Mouse (Mus musculus) hindbrain, postnatal 0 days (tissue): ENCODE results near the gene Vmp1. TPM values are rescaled to one million over a fixed set of nuclear protein-coding genes. Genes with fewer than 3 reads are reported as not detected.
A peak's percentile ranks its signal among the peaks of the same experiment; 100 is the strongest.

Experiments used
- ATAC-seq: fragments of 200-750 bp; cut with Nextera tagmentation; 2 replicates; pipeline ENCODE4 v1.8.0; 2017; ENCODE audit warnings: mild to moderate bottlenecking, moderate TSS enrichment, moderate library complexity
- DNase-seq: peaks from one replicate; pipeline ENCODE4 v3.0.0-alpha.2; 2015; ENCODE audit warnings: low spot score
- H3K27ac ChIP-seq: fragments of 300-500 bp; sonication (generic); 2 replicates; pipeline ENCODE4 v1.5.1; 2014; ENCODE audit warnings: mild to moderate bottlenecking
- H3K27me3 ChIP-seq: fragments of 300-500 bp; sonication (generic); 2 replicates; pipeline ENCODE4 v1.6.1; 2014; ENCODE audit warnings: low read length, mixed read lengths; ENCODE audit not compliant: insufficient read depth
- H3K36me3 ChIP-seq: fragments of 300-500 bp; sonication (generic); 2 replicates; pipeline ENCODE4 v1.6.1; 2014; ENCODE audit warnings: low read length, mixed read lengths; ENCODE audit not compliant: insufficient read depth
- H3K4me1 ChIP-seq: fragments of 300-500 bp; sonication (generic); 2 replicates; pipeline ENCODE4 v1.6.1; 2014; ENCODE audit warnings: antibody characterized with exemption, low read length, mixed read lengths; ENCODE audit not compliant: insufficient read depth
- H3K4me2 ChIP-seq: fragments of 300-500 bp; sonication (generic); 2 replicates; pipeline ENCODE4 v1.6.1; 2014; ENCODE audit warnings: low read depth, mild to moderate bottlenecking, low read length, moderate library complexity, mixed read lengths
- H3K4me3 ChIP-seq: fragments of 300-500 bp; sonication (generic); 2 replicates; pipeline ENCODE4 v1.5.1; 2014; ENCODE audit warnings: low read length
- H3K9ac ChIP-seq: fragments of 300-500 bp; sonication (generic); replicated peaks from 2 replicates; pipeline ENCODE4 v1.6.1; 2014; ENCODE audit warnings: mild to moderate bottlenecking, low read length, moderate library complexity, mixed read lengths
- H3K9me3 ChIP-seq: fragments of 300-500 bp; sonication (generic); 2 replicates; pipeline ENCODE4 v1.6.1; 2016; ENCODE audit warnings: low read length, mixed read lengths
- CTCF ChIP-seq: IDR thresholded peaks from 2 replicates; pipeline ENCODE4 v1.5.1; 2016; ENCODE audit warnings: antibody characterized with exemption, control low read depth, low read depth
- WGBS: fragments of 180-500 bp; shearing (Covaris S2); extraction: QIAGEN DNeasy Blood & Tissue Kit; methylation state at CpG from one replicate; pipeline ENCODE4 v1.1.7; 2014; 5-methylcytosine and 5-hydroxymethylcytosine counted together
- polyA plus RNA-seq: library from polyadenylated mRNA; unstranded; fragments of >200 nt; fragmentation: Nextera tagmentation; extraction: Ambion mirVana; gene quantifications from 2 replicates; pipeline ENCODE4 v1.2.1, GENCODE M21; 2015
- total RNA-seq: library from RNA; depleted of rRNA; stranded (reverse); fragments of >200 nt; gene quantifications from 2 replicates; pipeline ENCODE4 v1.2.3, GENCODE M21; 2014

The Vmp1 gene
- total and polyA plus RNA-seq, 2 experiments from 2014 or later: 51.6 to 129 TPM

- WGBS: 89% methylated on average over 3 of the region's 3 CpGs
- Histone ChIP-seq H3K27me3 (no peaks in the 10 kb centered on the region), H3K9ac (no peak overlapping the region), H3K9me3 (no peaks in the 10 kb centered on the region), H3K36me3 (no peaks in the 10 kb centered on the region), H3K4me1 (no peaks in the 10 kb centered on the region), H3K4me3 (no peak overlapping the region), H3K27ac (no peak overlapping the region), H3K4me2 (no peak overlapping the region)
- DNase-seq: no peak
- TF ChIP-seq CTCF: no peak
- ATAC-seq: no peak
Measured at GRCm38 (mm10) chr11:86596976-86597375, 86.7 kb downstream of the Vmp1 start.

GRCm38 (mm10) chr11:86596187-86596960 lies 87.3 kb downstream of the Vmp1 start:
- Histone ChIP-seq H3K27me3 (no peaks in the 10 kb centered on the region), H3K9ac (no peak overlapping the region), H3K4me3 (no peak overlapping the region), H3K27ac (no peak overlapping the region), H3K4me1 (no peaks in the 10 kb centered on the region), H3K36me3 (no peaks in the 10 kb centered on the region), H3K4me2 (no peak overlapping the region), H3K9me3 (no peaks in the 10 kb centered on the region)
- TF ChIP-seq CTCF: no peak
- ATAC-seq (no peak), DNase-seq (peak; percentile 45)
- WGBS: 71% methylated on average over 7 of the region's 7 CpGs

DNA sequence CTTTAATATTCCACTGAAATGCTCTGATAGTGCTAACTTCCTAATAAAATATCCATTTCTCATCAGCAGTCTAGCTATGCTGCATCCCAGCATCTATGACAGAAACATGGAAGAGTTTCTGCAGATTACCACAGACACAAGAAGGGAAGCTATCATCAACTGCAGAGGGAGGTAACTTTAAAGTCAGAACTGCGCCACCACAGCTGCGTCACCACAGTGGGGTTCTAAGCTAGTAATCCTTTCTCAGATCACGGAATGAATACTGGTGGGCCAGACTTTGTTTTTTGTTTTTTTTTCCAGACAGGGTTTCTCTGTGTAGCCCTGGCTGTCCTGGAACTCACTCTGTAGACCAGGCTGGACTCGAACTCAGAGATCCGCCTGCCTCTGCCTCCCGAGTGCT lies 88.3 kb downstream of the Vmp1 start:
- WGBS: 93% methylated on average over 6 of the region's 6 CpGs
- no peak for DNase-seq
- no peaks in the 10 kb centered on the region for H3K36me3 ChIP-seq
- H3K4me2 ChIP-seq: no peak overlapping the region
- ATAC-seq: no peak
- H3K4me3 ChIP-seq: no peak overlapping the region
- H3K27ac ChIP-seq: no peak overlapping the region
- H3K9ac ChIP-seq: no peak overlapping the region
- no peaks in the 10 kb centered on the region for H3K9me3 ChIP-seq
- no peak for TF ChIP-seq CTCF
- H3K4me1 ChIP-seq: no peaks in the 10 kb centered on the region
- H3K27me3 ChIP-seq: no peaks in the 10 kb centered on the region

DNA sequence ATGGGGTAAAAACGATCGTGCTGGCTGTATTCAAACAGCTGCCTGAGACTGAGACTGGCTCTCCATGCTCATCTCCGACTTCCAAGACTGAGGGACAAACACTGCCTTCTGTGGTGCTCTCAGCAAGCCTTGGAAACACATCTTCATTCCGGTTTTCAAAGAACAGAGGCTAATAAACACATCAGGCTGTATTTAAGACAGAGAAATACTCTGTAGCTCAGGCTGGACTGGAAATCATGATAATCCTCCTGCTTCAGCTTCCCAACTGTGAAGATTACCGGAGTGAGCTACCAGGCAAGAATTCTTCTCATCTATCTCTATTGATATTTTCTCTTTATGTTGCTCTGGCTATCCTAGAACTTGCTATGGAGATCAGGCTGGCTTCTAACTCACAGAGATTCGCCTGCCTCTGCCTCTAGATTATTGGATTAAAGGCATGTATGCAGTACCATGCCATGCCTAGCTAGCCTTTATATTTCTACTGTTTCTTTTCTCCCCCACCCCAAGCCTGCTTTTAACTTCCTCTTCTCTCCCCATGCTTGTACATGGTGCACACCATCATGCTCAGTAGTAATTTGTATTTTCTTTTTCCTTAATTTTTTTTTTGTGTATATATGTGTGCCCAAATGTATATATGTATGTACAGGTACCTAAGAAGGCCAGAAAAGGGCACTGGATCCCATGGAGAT lies 89.3 kb downstream of the Vmp1 start:
- no peak overlapping the region for H3K4me3 ChIP-seq
- no peak overlapping the region for H3K9ac ChIP-seq
- no peak for DNase-seq
- no peaks in the 10 kb centered on the region for H3K27me3 ChIP-seq
- no peaks in the 10 kb centered on the region for H3K36me3 ChIP-seq
- peak overlapping the region; percentile 15; the same call in 1 of the 2 replicates for H3K27ac ChIP-seq
- H3K4me2 ChIP-seq: no peak overlapping the region
- H3K9me3 ChIP-seq: no peaks in the 10 kb centered on the region
- no peak for ATAC-seq
- 67% methylated on average over 6 of the region's 6 CpGs for WGBS
- TF ChIP-seq CTCF: no peak
- H3K4me1 ChIP-seq: no peaks in the 10 kb centered on the region

- DNase-seq: no peak
- Histone ChIP-seq H3K27me3 (no peaks in the 10 kb centered on the region), H3K4me1 (no peaks in the 10 kb centered on the region), H3K9me3 (no peaks in the 10 kb centered on the region), H3K9ac (no peak overlapping the region), H3K27ac (peak overlapping the region; percentile 17; the same call in 1 of the 2 replicates), H3K4me2 (no peak overlapping the region), H3K4me3 (no peak overlapping the region), H3K36me3 (no peaks in the 10 kb centered on the region)
- WGBS: 68% methylated on average over 5 of the region's 5 CpGs
- TF ChIP-seq CTCF: no peak
- ATAC-seq: no peak
Measured at GRCm38 (mm10) chr11:86593443-86593842, 90.2 kb downstream of the Vmp1 start.

- 30% methylated on average over 3 of the region's 3 CpGs for WGBS
- H3K4me1 ChIP-seq: no peaks in the 10 kb centered on the region
- H3K36me3 ChIP-seq: no peaks in the 10 kb centered on the region
- no peaks in the 10 kb centered on the region for H3K9me3 ChIP-seq
- DNase-seq: peak; percentile 34
- no peak for ATAC-seq
- no peak overlapping the region for H3K4me2 ChIP-seq
- peak overlapping the region; percentile 17; the same call in 1 of the 2 replicates for H3K27ac ChIP-seq
- H3K4me3 ChIP-seq: no peak overlapping the region
- no peaks in the 10 kb centered on the region for H3K27me3 ChIP-seq
- no peak overlapping the region for H3K9ac ChIP-seq
- TF ChIP-seq CTCF: no peak
Measured at GRCm38 (mm10) chr11:86592993-86593392, 90.6 kb downstream of the Vmp1 start.
